Mouse (Mus musculus): ENCODE results near the gene Topbp1. TPM values are rescaled to one million over a fixed set of nuclear protein-coding genes. Genes with fewer than 3 reads are reported as not detected.

The Topbp1 gene
- total RNA-seq, 2 experiments from 2014 or later: 75.1 to 82.1 TPM

DNA sequence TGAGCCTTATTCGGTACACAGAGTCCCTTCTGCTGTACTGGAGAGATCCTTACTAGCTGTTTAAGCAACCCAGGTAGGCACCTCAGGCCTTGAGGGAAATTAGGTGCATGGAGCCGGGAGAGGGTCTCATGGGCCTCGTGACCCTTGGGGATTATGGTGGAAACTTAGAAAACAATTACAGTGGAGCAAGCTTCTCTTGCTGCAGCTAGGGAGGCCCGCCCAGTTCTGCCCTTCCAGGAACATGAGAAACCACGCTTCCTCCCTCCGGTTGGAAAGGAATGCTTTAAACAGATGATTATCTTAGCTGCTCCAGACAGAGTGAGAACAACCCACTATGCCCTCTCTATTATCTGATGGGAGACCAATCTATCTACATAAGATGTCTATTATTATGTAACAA, 78.0 kb downstream of the Topbp1 start:
- no peak for ATAC-seq (replicated peaks; ENCODE audit: low FRiP score, poor library complexity, severe bottlenecking)

DNA sequence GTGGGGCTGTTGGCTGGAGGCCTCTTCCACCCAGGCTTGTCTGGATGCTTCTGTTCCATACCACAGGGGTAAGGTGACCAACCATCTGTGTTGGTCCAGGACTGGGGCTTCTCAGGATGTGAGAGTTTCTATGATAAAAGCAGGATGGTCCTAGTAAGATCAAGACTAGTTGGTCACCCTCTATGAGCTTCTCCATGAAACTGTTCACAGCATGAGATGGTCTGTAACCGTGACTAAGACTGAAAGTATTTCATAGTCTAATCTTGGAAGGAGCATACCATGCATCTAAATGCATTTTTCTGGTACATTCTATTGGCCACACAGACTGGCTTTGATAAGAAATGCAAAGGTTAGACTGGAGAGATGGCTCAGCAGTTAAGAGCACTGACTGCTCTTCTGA, 78.6 kb downstream of the Topbp1 start:
- ATAC-seq (replicated peaks; ENCODE audit: low FRiP score, poor library complexity, severe bottlenecking): no peak

DNA sequence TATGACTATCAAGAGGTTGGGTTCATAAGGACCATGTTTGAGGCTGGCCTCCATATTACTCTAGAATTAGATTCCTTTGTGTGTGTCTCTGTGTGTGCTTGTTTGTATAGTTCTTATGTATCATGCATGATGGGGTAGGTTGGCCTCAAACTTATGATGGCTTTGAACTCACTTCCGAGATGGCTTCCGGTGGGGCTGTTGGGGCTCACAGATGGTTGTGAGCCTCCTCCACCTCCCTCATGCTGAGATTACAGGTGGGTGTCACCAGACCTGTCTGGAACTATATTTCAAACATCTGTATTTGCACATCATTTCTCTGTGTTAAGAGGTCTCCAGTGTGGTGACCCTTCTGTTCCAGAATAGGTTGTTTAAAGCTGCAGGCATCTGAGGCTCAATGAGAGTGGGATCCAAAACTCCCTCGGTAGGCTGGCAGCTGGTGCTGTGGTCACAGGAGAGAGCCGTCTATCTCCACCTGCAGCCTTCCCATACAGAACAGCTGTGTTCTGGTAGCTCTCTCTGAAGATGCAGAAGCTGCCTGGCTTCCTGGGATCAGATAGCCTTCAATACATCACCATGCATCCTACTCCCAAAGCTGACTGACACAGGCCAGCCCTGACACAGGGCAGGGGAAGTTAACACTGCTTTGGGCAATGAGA, 79.3 kb downstream of the Topbp1 start:
- ATAC-seq (replicated peaks; ENCODE audit: low FRiP score, poor library complexity, severe bottlenecking): no peak

DNA sequence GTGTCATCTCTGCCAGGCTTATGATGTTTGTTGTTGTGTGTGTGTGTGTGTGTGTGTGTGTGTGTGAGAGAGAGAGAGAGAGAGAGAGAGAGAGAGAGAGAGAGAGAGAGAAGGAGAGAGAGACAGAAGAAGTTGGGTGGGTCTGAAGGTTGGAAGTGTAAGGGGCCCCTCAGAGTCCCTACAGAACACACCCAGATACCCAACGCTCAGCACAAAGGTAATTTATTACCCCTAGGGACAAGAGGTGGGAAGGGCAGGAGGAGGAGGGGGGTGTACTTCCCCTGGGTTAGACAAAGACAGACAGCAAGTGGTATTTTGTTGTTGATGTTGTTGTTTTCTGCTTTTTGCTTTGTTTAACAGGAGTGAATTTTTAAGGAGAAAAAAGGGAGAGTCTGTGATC, 80.6 kb downstream of the Topbp1 start:
- ATAC-seq (replicated peaks; ENCODE audit: low FRiP score, poor library complexity, severe bottlenecking): no peak

DNA sequence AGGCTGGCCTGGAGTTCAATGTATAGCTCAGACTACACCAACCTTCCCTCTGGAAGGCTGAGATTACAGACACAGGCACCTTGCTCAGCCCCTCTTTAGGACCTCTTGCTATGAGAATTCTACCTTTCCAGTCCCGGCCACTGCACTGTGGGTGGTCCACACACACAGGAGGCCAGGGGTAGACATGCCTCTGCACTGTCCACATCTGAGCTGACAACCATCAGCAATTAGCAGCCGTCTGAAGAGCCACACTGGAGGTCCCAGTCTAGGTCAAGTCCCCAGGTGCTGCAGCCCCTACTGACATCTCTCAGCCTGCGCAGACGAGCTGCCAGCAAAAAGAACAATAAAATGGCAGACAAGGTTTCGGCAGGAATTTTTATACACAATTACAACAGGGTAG, 81.6 kb downstream of the Topbp1 start:
- ATAC-seq (replicated peaks; ENCODE audit: low FRiP score, poor library complexity, severe bottlenecking): no peak

DNA sequence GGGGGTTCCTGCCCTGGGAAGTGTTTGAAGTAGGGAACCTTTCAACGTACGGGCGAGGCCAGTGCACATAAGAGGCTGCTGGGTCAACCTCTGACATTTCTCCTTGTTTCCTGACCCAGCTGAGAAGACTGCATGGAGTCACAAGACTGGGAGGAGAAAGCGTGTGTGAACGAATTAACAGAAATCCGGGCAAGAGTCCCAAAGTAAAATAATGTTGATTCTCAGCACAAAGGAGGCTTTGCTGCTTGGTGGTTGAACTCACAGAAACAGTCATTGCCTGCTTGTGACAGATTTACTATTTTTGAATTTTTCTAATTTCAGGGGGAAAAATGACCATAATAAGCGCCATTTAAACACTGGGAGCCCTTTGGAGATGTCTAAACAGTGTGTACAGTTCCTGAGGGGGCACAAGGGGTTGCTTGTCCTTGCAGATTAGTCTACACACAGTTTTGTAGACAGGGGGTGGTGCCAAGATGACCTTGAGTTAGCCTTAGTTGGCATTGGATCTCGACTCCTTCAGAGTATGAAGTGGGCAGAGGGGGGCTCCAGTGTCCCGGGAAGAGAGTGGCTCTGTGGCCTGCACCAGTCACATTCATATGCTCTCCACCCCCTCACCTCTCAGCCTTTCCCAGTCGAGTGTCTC, 82.1 kb downstream of the Topbp1 start:
- no peak for ATAC-seq (replicated peaks; ENCODE audit: low FRiP score, poor library complexity, severe bottlenecking)

DNA sequence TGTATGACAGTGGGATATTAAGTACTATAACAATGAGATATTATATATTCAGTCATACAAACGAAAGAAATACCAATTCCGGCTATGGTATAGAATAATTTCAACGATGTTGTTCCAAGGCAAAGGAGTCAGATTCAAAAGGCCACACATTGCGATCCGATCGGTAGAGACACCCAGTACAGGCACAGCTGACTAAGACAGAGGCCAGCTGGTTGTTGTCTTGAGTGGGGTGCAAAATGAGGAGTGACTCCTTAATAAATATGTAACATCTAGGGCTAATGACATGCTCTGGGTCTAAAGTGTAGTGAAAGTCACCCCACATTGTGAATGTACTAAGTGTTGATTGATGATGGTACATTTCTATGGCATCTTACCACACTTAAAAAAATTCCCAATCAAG, 84.2 kb downstream of the Topbp1 start:
- ATAC-seq (replicated peaks; ENCODE audit: low FRiP score, poor library complexity, severe bottlenecking): no peak

DNA sequence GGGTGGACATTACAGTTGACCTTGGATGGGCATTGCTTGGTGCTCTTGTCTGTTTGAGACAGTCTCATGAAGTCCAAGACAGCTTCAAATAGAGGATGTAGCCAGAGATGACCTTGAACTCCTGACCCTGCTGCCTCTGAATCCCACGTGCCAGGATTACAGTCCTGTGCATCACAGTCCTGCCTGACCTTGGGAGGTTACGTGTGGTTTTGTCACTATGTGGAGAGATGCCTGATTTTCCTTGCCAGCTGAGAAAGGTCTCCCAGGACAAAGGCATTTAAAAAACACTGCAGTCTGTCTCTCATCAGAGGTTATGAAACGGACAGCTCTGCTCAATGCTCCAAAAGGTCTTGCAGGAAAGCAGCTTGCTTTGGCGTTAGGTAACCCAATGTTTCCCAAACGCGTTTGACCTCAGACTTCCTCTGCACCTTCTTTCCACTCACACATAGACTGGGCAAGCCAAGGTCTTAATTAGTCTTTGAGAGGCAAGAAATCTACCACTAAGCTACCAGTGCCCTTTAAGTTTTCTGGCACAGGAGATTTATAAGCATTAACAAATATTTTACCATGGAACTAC, 86.9 kb downstream of the Topbp1 start:
- no peak for ATAC-seq (replicated peaks; ENCODE audit: low FRiP score, poor library complexity, severe bottlenecking)

DNA sequence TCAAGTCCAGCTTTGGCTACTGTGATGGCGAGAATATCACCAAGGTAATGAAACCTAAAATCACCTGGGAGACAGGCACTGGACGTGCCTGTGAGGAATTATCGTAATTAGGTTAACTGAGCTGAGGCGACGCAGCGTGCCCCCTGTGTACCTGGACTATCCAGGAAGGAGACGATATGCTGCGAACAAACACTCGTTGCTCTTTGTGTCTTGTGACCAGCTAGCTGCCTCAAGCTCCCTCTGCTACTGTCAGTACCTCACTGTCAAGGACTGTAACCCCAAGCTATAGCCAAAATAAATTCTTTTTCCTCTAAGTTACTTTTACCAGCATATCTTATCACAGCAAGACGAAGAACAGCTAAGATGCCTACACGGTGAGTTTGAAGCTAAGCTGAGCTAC, 88.2 kb downstream of the Topbp1 start:
- ATAC-seq (replicated peaks; ENCODE audit: low FRiP score, poor library complexity, severe bottlenecking): no peak

DNA sequence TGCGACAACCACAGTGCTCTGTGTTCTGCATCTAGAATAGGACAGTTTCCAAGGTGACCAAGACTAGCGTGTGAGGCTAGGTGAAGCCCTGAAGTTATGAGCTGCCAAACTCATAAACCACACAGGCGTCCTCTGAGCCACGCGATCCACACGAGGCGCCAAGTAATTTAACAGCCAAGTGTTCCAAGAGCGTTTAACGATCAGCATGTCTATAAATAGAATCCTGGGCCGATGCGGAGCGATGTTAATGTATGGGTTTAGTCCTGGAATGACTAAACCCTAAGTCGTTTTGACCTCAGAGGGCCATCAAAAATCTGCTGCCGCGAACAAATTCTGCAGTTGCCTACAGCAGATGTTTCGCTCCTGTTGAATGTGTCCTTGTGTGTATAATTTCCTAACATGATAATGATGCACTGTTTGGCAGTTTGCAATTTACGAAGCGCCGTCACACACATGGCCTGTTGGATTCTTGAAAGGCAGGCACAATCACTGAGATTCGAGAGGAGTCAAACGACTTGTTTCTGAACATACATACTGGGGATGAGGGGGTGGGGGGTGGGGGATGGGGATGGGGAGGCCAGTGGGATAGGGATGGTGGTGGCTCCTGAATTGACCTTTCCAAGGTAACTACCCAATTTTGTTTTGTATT, 93.6 kb downstream of the Topbp1 start:
- ATAC-seq (replicated peaks; ENCODE audit: low FRiP score, poor library complexity, severe bottlenecking): no peak

Other genes starting within 250 kb of the Topbp1 start
- 0.84 TPM in 1 of 2 replicates, not detected in the other for gene Rab6b, start 193.4 kb upstream of the Topbp1 start, total RNA-seq (2015; ENCODE audit: low replicate concordance)
- gene Rab6b, start 193.4 kb upstream of the Topbp1 start, total RNA-seq (2017; ENCODE audit: low replicate concordance): 0.09 TPM in 1 of 2 replicates, not detected in the other
- gene Srprb, start 103.1 kb upstream of the Topbp1 start, total RNA-seq (2015; ENCODE audit: low replicate concordance): 2.1 and 2.9 TPM in 2 replicates
- gene Srprb, start 103.1 kb upstream of the Topbp1 start, total RNA-seq (2017; ENCODE audit: low replicate concordance): 1.9 and 3.3 TPM in 2 replicates
- not detected in 2 replicates for gene Gm20425, start 74.9 kb upstream of the Topbp1 start, total RNA-seq (2015; ENCODE audit: low replicate concordance)
- 4.7 TPM in 1 of 2 replicates, not detected in the other for gene Gm20425, start 74.9 kb upstream of the Topbp1 start, total RNA-seq (2017; ENCODE audit: low replicate concordance)
- 142 and 201 TPM in 2 replicates for gene Trf, start 74.8 kb upstream of the Topbp1 start, total RNA-seq (2015; ENCODE audit: low replicate concordance)
- gene Trf, start 74.8 kb upstream of the Topbp1 start, total RNA-seq (2017; ENCODE audit: low replicate concordance): 49.4 and 54.1 TPM in 2 replicates
- 403 and 418 TPM in 2 replicates for gene 1300017J02Rik, start 133 bp upstream of the Topbp1 start, total RNA-seq (2015; ENCODE audit: low replicate concordance)
- 508 and 583 TPM in 2 replicates for gene 1300017J02Rik, start 133 bp upstream of the Topbp1 start, total RNA-seq (2017; ENCODE audit: low replicate concordance)
- gene Cdv3, start 60.6 kb downstream of the Topbp1 start, total RNA-seq (2015; ENCODE audit: low replicate concordance): 22.7 and 28.2 TPM in 2 replicates
- 43.1 and 45.6 TPM in 2 replicates for gene Cdv3, start 60.6 kb downstream of the Topbp1 start, total RNA-seq (2017; ENCODE audit: low replicate concordance)
- gene Bfsp2, start 175.2 kb downstream of the Topbp1 start, total RNA-seq (2015; ENCODE audit: low replicate concordance): not detected in 2 replicates
- gene Bfsp2, start 175.2 kb downstream of the Topbp1 start, total RNA-seq (2017; ENCODE audit: low replicate concordance): not detected in 2 replicates